Mouse (Mus musculus) heart, embryonic 12.5 days (tissue): ENCODE measurements around the gene Anxa11. TPM values are rescaled to one million over a fixed set of nuclear protein-coding genes. Genes with fewer than 3 reads are reported as not detected.

Source experiments
- ATAC-seq: fragments of 200-750 bp; cut with Nextera tagmentation; 2 replicates; pipeline ENCODE4 v1.8.0; 2017; ENCODE audit warnings: moderate TSS enrichment, moderate library complexity; ENCODE audit not compliant: insufficient number of reproducible peaks, low FRiP score
- H3K27ac ChIP-seq: fragments of 300-500 bp; sonication (generic); 2 replicates; pipeline ENCODE4 v1.5.1; 2016; ENCODE audit warnings: mild to moderate bottlenecking, moderate library complexity; ENCODE audit not compliant: poor library complexity, severe bottlenecking
- H3K27me3 ChIP-seq: fragments of 300-500 bp; sonication (generic); replicated peaks from 2 replicates; pipeline ENCODE4 v1.6.1; 2016; ENCODE audit warnings: mild to moderate bottlenecking, moderate library complexity
- H3K36me3 ChIP-seq: fragments of 300-500 bp; sonication (generic); 2 replicates; pipeline ENCODE4 v1.6.1; 2016; ENCODE audit warnings: mild to moderate bottlenecking, moderate library complexity
- H3K4me1 ChIP-seq: fragments of 300-500 bp; sonication (generic); replicated peaks from 2 replicates; pipeline ENCODE4 v1.6.1; 2016; ENCODE audit warnings: mild to moderate bottlenecking
- H3K4me2 ChIP-seq: fragments of 300-500 bp; sonication (generic); 2 replicates; pipeline ENCODE4 v1.6.1; 2016; ENCODE audit warnings: mild to moderate bottlenecking, moderate library complexity
- H3K4me3 ChIP-seq: fragments of 300-500 bp; sonication (generic); 2 replicates; pipeline ENCODE4 v1.5.1; 2016; ENCODE audit warnings: mild to moderate bottlenecking
- H3K9ac ChIP-seq: fragments of 300-500 bp; sonication (generic); 2 replicates; pipeline ENCODE4 v1.6.1; 2016; ENCODE audit warnings: mild to moderate bottlenecking, moderate library complexity
- H3K9me3 ChIP-seq: fragments of 300-500 bp; sonication (generic); replicated peaks from 2 replicates; pipeline ENCODE4 v1.6.1; 2016; ENCODE audit warnings: mild to moderate bottlenecking, moderate library complexity
- WGBS: fragments of 180-500 bp; shearing (Covaris S2); methylation state at CpG from one replicate; pipeline ENCODE4 v1.1.7; 2016; 5-methylcytosine and 5-hydroxymethylcytosine counted together
- polyA plus RNA-seq: library from polyadenylated mRNA; unstranded; fragments of >200 nt; fragmentation: Nextera tagmentation; extraction: Ambion mirVana; gene quantifications from 2 replicates; pipeline ENCODE4 v1.2.1, GENCODE M21; 2016

Anxa11 gene
- polyA plus RNA-seq, 1 experiment from 2014 or later, result 24.1 TPM

DNA sequence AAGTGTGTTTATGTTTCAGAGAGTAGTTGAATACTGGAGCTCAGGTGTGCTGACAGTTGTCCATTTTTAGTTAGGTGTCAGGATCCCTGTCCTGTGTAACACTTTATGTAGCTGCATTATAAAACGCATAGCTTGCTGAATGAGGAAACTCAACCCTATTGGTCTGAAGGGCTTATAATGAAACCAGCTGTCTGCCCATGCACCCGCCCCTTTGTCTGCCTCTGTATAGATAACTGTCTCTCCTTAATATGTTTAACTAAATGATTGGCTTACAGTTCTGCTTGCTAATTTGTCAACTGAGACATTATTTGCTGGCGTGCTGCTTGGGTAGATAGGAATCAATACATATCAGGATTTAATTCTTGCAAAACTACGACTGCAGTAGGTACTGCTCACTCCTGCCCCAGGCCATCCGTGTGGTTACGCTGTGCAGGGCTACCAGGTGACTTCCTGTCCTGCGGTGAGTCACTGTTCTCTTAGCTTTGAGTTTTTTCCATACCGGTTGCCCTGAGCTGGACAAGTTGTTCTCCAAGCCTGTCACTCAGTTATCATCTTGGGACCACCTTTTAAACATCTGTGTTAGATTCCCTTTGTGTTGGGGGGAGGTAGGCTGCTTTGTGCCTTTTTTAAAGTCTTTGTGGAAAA, 13.4 kb downstream of the Anxa11 start:
- H3K27ac ChIP-seq, result no peak overlapping the region
- peaks cover 46% of the 10 kb centered on the region for H3K4me1 ChIP-seq
- H3K27me3 ChIP-seq, result no peaks in the 10 kb centered on the region
- WGBS, result 60% methylated on average over 8 of the region's 8 CpGs
- H3K4me3 ChIP-seq, result no peak overlapping the region
- no peak overlapping the region for H3K9ac ChIP-seq
- H3K9me3 ChIP-seq, result no peaks in the 10 kb centered on the region
- ATAC-seq, result no peak
- no peak overlapping the region for H3K4me2 ChIP-seq
- H3K36me3 ChIP-seq, result no peaks in the 10 kb centered on the region

DNA sequence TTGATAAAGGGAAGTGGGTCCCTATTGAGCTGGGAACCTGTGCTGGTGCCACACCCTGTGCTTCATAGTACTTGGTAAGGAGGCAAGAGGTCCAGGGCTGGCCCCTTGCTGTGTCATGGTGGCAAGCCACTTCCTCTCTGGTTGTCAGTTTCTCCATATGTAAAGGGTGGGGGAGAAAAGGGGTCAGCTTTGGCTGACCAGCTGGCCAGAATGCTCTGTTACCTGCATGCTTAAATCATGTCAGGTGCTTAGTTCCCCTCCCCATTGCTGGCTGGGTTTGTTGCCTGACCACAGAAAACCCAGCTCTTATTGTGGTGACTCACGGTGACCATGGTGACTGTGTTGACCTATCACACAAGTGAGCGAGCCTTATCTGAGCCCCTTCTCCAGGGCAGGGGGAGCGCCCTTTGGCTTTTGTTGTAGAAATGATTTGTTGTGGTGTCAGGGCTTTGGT, 15.2 kb downstream of the Anxa11 start:
- WGBS, result 12% methylated on average over 3 of the region's 3 CpGs
- Histone ChIP-seq H3K9ac (no peak overlapping the region), H3K9me3 (no peaks in the 10 kb centered on the region), H3K27me3 (no peaks in the 10 kb centered on the region), H3K27ac (no peak overlapping the region), H3K4me2 (no peak overlapping the region), H3K4me3 (no peak overlapping the region), H3K4me1 (peaks cover 38% of the 10 kb centered on the region), H3K36me3 (no peaks in the 10 kb centered on the region)
- no peak for ATAC-seq

DNA sequence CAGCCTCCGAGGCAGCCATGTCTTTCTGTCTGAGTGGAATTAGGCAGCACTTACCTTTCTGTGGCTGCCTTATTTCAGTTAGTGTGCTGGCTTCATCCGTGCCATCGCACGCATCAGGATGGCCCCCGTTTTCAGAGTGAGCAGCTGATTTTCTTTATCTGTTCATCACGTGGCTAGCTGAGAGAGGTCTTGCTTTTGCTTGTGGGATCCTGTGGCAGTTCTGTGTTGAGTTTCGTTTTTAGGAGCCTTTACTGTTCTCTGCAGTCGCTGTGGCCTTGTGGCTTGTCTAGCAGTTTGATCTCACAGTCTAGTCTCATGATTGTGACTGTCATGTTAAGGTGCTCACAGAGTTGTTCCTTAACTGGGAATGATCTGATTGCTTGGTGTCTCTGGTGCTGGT, 16.0 kb downstream of the Anxa11 start:
- no peak for ATAC-seq
- Histone ChIP-seq H3K4me1 (peaks cover 35% of the 10 kb centered on the region), H3K27ac (no peak overlapping the region), H3K9ac (no peak overlapping the region), H3K27me3 (no peaks in the 10 kb centered on the region), H3K4me3 (no peak overlapping the region), H3K4me2 (no peak overlapping the region), H3K9me3 (no peaks in the 10 kb centered on the region), H3K36me3 (no peaks in the 10 kb centered on the region)
- 76% methylated on average over 8 of the region's 8 CpGs for WGBS

DNA sequence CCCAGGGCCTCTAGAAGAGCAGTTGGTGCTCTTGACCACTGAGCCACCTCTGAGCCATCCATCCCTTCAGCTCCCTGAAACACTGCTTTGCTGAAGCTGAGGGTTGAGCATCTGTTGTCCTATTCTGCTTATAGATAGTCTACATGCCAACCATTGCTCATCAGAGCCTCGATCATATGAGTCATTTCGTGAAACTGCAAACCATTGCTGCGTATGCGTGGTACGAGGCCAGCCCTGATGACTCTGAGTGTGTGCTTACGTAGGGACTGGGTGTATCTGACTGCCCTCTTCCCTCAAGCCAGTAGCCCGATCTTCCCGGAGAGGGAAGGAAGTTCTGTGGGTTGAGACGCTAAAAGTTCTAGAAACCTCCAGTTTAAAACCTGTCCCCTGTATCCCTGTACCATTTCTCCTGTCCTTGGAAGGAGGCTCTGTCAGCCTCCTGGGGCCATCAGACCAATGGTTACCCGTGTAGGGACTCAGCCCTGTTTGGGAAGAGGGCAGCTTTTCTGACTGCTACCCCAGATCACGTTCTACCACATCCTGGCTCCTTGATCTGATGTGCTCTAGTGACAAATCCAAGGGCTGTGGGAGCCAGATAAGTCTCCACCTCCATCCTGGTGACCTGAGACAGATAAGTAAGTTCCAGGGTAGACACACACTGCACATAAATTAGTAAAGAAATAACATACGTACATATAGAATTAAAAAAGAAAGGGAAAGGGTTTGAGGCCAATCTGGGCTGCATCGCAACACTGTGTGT, 20.0 kb downstream of the Anxa11 start:
- WGBS, result 75% methylated on average over 13 of the region's 13 CpGs
- H3K27ac ChIP-seq, result no peak overlapping the region
- no peaks in the 10 kb centered on the region for H3K27me3 ChIP-seq
- no peak overlapping the region for H3K9ac ChIP-seq
- H3K9me3 ChIP-seq, result no peaks in the 10 kb centered on the region
- H3K4me2 ChIP-seq, result no peak overlapping the region
- no peak for ATAC-seq
- no peak overlapping the region for H3K4me3 ChIP-seq
- H3K36me3 ChIP-seq, result no peaks in the 10 kb centered on the region
- H3K4me1 ChIP-seq, result peaks cover 21% of the 10 kb centered on the region

DNA sequence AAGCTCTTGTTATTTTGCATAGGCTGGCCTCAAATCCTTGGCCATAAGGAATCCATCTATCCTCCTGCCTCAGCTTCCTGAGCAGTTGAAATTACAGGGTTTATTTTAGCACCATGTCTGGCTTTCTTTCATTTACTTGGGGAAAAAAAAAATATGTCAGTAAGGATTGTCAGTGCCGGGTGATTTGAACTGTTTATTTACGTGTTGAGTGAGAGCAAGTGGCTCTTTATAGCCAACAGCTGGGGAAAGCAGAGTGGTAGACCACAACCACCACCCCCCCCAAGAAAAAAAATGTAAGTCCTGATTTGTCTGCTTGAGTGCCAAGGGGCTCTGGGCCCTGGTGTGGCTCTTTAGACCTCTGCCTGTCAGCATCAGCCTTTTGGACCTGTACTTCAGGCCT, 21.8 kb downstream of the Anxa11 start:
- no peak overlapping the region for H3K27ac ChIP-seq
- H3K4me2 ChIP-seq, result no peak overlapping the region
- WGBS, result 67% methylated on average over 2 of the region's 2 CpGs
- H3K4me3 ChIP-seq, result no peak overlapping the region
- no peak overlapping the region for H3K9ac ChIP-seq
- no peaks in the 10 kb centered on the region for H3K27me3 ChIP-seq
- H3K36me3 ChIP-seq, result no peaks in the 10 kb centered on the region
- peaks cover 10% of the 10 kb centered on the region for H3K4me1 ChIP-seq
- H3K9me3 ChIP-seq, result no peaks in the 10 kb centered on the region
- no peak for ATAC-seq

DNA sequence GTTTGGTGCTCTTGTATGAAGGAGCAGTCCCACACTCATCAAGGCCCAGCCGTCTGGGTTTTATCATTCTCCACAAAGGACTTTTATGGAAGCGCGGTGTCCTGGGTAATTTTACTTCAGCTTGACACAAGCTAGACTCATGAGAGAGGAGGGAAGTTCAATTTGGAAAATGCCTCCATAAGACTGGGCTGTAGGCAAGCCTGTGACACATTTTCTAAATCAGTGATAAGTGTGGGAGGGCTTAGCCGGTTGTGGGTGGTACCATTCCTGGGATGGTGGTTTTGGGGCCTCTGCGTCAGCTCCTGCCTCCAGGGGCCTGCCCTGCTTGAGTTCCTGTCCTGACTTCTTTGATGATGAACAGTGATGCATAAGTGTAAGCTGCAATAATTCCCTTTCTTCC, 23.3 kb downstream of the Anxa11 start:
- Histone ChIP-seq H3K27me3 (no peaks in the 10 kb centered on the region), H3K4me2 (no peak overlapping the region), H3K9ac (no peak overlapping the region), H3K4me3 (no peak overlapping the region), H3K27ac (no peak overlapping the region), H3K36me3 (no peaks in the 10 kb centered on the region), H3K9me3 (no peaks in the 10 kb centered on the region), H3K4me1 (peaks cover 25% of the 10 kb centered on the region)
- no peak for ATAC-seq
- 56% methylated on average over 5 of the region's 5 CpGs for WGBS

DNA sequence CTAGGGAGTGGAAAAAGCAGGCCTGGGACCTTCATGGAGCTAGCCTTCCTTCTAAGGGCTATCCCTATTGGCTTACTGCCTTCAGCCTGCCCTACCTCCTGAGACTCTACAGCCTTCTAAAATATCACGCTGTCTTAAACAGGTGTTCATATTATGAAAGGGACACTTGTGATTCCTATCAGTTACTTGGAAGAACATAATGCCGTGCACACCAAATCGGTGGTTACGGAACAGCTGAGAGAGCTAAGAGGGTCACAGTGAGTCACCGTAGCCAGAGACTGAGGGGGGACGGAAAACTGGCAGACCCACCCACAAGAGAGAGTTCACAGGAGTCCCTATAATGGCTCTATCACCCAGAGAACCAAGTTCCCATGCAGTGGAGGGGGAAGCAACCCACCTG, 24.4 kb downstream of the Anxa11 start:
- WGBS, result 84% methylated on average over 6 of the region's 6 CpGs
- Histone ChIP-seq H3K9ac (no peak overlapping the region), H3K9me3 (no peaks in the 10 kb centered on the region), H3K4me3 (no peak overlapping the region), H3K27ac (no peak overlapping the region), H3K36me3 (no peaks in the 10 kb centered on the region), H3K27me3 (no peaks in the 10 kb centered on the region), H3K4me2 (no peak overlapping the region), H3K4me1 (peaks cover 27% of the 10 kb centered on the region)
- no peak for ATAC-seq

DNA sequence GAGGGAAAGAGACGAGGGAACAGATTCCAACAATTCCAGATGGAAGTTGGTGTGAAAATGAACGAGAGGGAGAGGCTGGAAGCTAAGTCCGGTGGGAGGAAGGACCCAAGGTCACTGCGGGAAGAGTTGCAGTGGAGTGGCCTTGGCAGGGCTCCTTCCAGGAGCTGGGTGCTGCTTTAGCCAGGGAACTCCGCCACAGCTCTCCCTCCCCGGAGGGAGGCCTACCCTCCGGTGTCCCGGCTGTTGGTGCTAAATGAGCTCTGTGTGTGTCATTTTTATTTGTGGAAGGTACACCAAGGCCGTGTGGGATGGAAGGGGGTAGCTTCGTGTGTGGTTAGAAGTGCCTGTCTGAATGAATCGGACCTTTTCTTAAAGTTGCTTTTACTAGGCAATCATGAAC, 24.9 kb downstream of the Anxa11 start:
- peaks cover 27% of the 10 kb centered on the region for H3K4me1 ChIP-seq
- H3K4me2 ChIP-seq, result no peak overlapping the region
- H3K4me3 ChIP-seq, result no peak overlapping the region
- no peaks in the 10 kb centered on the region for H3K36me3 ChIP-seq
- 76% methylated on average over 11 of the region's 11 CpGs for WGBS
- no peaks in the 10 kb centered on the region for H3K27me3 ChIP-seq
- H3K9ac ChIP-seq, result no peak overlapping the region
- no peak for ATAC-seq
- no peaks in the 10 kb centered on the region for H3K9me3 ChIP-seq
- no peak overlapping the region for H3K27ac ChIP-seq

DNA sequence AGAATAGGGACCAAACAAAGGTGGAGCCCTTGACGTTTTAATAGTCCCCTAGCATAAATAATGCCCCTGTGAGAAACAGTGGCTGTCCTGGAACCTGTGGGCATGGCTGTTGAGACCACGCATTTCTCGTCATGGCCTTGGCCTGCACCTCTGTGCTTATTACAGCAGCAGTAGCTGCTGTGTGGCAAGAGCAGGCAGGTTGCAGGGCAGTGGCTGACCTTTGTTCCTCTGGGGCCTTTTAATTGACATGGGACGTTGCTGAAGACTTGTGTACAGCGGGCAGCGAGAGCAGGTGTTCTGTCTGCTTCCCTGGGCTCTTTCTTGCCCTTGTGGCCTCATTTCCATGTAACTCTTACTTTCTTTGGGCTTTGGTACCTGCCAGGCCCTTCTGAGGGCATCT, 25.9 kb downstream of the Anxa11 start:
- Histone ChIP-seq H3K4me2 (no peak overlapping the region), H3K9ac (no peak overlapping the region)
- WGBS, result 81% methylated on average over 6 of the region's 6 CpGs

DNA sequence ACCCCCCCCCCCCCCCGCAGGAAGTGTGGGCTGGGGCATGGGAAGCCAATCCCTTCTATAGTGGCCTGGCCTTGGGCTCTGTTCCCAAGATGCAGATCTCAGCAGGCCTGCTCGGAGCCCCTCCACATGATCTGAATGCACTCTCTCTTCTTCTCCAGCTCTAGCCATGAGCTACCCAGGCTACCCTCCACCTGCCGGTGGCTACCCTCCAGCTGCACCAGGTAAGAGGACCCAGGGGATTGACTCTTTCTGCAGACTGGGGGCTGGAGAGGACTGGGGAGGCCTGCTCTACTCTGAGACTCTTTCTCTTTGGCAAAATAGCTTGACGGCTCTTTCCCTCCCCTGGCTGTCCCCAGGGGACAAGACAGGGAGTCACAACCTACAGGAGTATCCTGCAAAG, 26.8 kb downstream of the Anxa11 start:
- WGBS, result 76% methylated on average over 4 of the region's 4 CpGs
- no peak overlapping the region for H3K9ac ChIP-seq
- H3K4me1 ChIP-seq, result peaks cover 46% of the 10 kb centered on the region
- no peaks in the 10 kb centered on the region for H3K9me3 ChIP-seq
- H3K36me3 ChIP-seq, result no peaks in the 10 kb centered on the region
- no peak for ATAC-seq
- no peak overlapping the region for H3K4me2 ChIP-seq
- H3K4me3 ChIP-seq, result no peak overlapping the region
- no peaks in the 10 kb centered on the region for H3K27me3 ChIP-seq
- peak overlapping the region; percentile 34; the same call in 1 of the 2 replicates for H3K27ac ChIP-seq

More for the DNA sequence above, 25.9 kb downstream of the Anxa11 start:
- no peak overlapping the region for H3K27ac ChIP-seq
- no peaks in the 10 kb centered on the region for H3K36me3 ChIP-seq
- H3K4me3 ChIP-seq, result no peak overlapping the region
- no peaks in the 10 kb centered on the region for H3K9me3 ChIP-seq
- peaks cover 37% of the 10 kb centered on the region for H3K4me1 ChIP-seq
- H3K27me3 ChIP-seq, result no peaks in the 10 kb centered on the region
- ATAC-seq, result no peak

DNA sequence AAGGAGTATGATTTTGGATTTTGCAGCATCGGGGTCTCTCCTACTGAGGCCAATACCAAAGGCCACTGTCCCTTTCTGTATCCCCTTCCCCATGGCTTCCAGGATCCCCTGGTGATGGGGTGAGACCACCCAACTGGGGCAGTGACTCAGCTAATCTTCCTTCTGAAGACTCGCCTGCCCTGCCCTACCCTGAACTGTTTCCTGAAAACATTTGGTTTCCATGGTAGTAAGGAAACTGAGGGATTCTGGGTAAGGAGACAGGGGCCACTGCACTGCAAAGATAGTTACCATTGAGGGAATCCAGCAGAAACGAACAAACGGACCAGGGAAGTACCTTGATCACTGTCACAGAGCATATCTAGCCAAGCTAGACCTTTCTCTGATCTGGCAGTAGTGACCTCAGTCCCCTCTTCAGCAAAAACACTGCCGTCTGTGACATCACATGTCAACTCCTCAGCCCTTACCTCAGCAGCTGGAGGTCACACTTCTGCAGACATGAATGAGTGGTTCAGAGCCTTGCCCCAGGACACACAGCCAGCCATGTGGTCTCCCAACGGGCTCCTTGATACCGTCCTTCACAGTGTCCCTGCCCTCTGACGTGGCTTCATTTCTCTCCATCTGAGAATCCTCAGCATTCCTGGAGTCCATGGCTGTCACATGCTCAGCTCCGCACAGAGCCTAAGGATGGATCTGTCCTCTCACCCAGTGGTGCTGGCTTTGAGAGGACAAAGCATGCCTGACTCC, 27.4 kb downstream of the Anxa11 start:
- Histone ChIP-seq H3K36me3 (no peaks in the 10 kb centered on the region), H3K4me3 (no peak overlapping the region), H3K27ac (peak overlapping the region; percentile 34; the same call in 1 of the 2 replicates), H3K4me2 (no peak overlapping the region), H3K9ac (no peak overlapping the region), H3K27me3 (no peaks in the 10 kb centered on the region), H3K4me1 (peaks cover 46% of the 10 kb centered on the region), H3K9me3 (no peaks in the 10 kb centered on the region)
- ATAC-seq, result no peak
- 39% methylated on average over 9 of the region's 9 CpGs for WGBS
